Mouse (Mus musculus): ENCODE results near the gene Fxyd4. TPM values are rescaled to one million over a fixed set of nuclear protein-coding genes. Genes with fewer than 3 reads are reported as not detected.
A peak's percentile ranks its signal among the peaks of the same experiment; 100 is the strongest.

Gene Fxyd4
- polyA plus RNA-seq, 1 experiment from 2014 or later, result 3.0 TPM

- Histone ChIP-seq H3K9ac (no peak within 1 kb of the TSS), H3K27ac (no peak within 1 kb of the TSS), H3K4me3 (no peak within 1 kb of the TSS), H3K27me3 (no peaks in the 10 kb centered on the region), H3K4me2 (no peak within 1 kb of the TSS), H3K36me3 (ENCODE audit: poor library complexity, severe bottlenecking) (no peaks in the 10 kb centered on the region), H3K4me1 (peaks cover 3% of the 10 kb centered on the region), H3K9me3 (replicated peaks) (no peaks in the 10 kb centered on the region)
- 85% methylated on average over 17 of the region's 17 CpGs for WGBS
- no peak for ATAC-seq
Observed at GRCm38 (mm10) chr6:117900126-117901080, 37.1 kb downstream of the Fxyd4 start, which contains the start of gene Hnrnpf. Gene Hnrnpf (plus strand): TSS chr6:117900324.

- no peaks in the 10 kb centered on the region for H3K4me1 ChIP-seq
- no peak overlapping the region for H3K9ac ChIP-seq
- no peaks in the 10 kb centered on the region for H3K36me3 ChIP-seq (ENCODE audit: poor library complexity, severe bottlenecking)
- H3K27ac ChIP-seq, result no peak overlapping the region
- ATAC-seq, result no peak
- no peak overlapping the region for H3K4me3 ChIP-seq
- WGBS, result 81% methylated on average over 5 of the region's 5 CpGs
- H3K27me3 ChIP-seq, result no peaks in the 10 kb centered on the region
- no peak overlapping the region for H3K4me2 ChIP-seq
- no peaks in the 10 kb centered on the region for H3K9me3 ChIP-seq (replicated peaks)
Observed at GRCm38 (mm10) chr6:117897800-117898199, 39.7 kb downstream of the Fxyd4 start.

GRCm38 (mm10) chr6:117893435-117893834 lies 44.1 kb downstream of the Fxyd4 start:
- no peak overlapping the region for H3K9ac ChIP-seq
- H3K4me2 ChIP-seq, result no peak overlapping the region
- WGBS, result 90% methylated on average over 2 of the region's 2 CpGs
- no peaks in the 10 kb centered on the region for H3K27me3 ChIP-seq
- no peak overlapping the region for H3K27ac ChIP-seq
- peaks cover 7% of the 10 kb centered on the region; the same call in 1 of the 2 replicates for H3K4me1 ChIP-seq
- ATAC-seq, result no peak
- no peaks in the 10 kb centered on the region for H3K36me3 ChIP-seq (ENCODE audit: poor library complexity, severe bottlenecking)
- H3K9me3 ChIP-seq (replicated peaks), result no peaks in the 10 kb centered on the region
- no peak overlapping the region for H3K4me3 ChIP-seq

GRCm38 (mm10) chr6:117892386-117892785 lies 45.1 kb downstream of the Fxyd4 start:
- Histone ChIP-seq H3K4me3 (no peak overlapping the region), H3K4me1 (peaks cover 7% of the 10 kb centered on the region; the same call in 1 of the 2 replicates), H3K36me3 (ENCODE audit: poor library complexity, severe bottlenecking) (no peaks in the 10 kb centered on the region), H3K27me3 (no peaks in the 10 kb centered on the region), H3K9me3 (replicated peaks) (no peaks in the 10 kb centered on the region), H3K27ac (no peak overlapping the region), H3K4me2 (no peak overlapping the region), H3K9ac (no peak overlapping the region)
- WGBS, result 77% methylated on average over 3 of the region's 3 CpGs
- ATAC-seq, result no peak

- H3K9ac ChIP-seq, result no peak overlapping the region
- 68% methylated on average over 14 of the region's 14 CpGs for WGBS
- ATAC-seq, result no peak
- H3K4me1 ChIP-seq, result peaks cover 7% of the 10 kb centered on the region; the same call in 1 of the 2 replicates
- H3K27ac ChIP-seq, result no peak overlapping the region
- H3K27me3 ChIP-seq, result no peaks in the 10 kb centered on the region
- H3K4me2 ChIP-seq, result no peak overlapping the region
- H3K9me3 ChIP-seq (replicated peaks), result no peaks in the 10 kb centered on the region
- no peak overlapping the region for H3K4me3 ChIP-seq
- no peaks in the 10 kb centered on the region for H3K36me3 ChIP-seq (ENCODE audit: poor library complexity, severe bottlenecking)
Observed at GRCm38 (mm10) chr6:117891369-117892160, 45.9 kb downstream of the Fxyd4 start.

GRCm38 (mm10) chr6:117890257-117890656 lies 47.2 kb downstream of the Fxyd4 start:
- Histone ChIP-seq H3K4me1 (peaks cover 7% of the 10 kb centered on the region; the same call in 1 of the 2 replicates), H3K9ac (no peak overlapping the region), H3K4me2 (no peak overlapping the region), H3K27me3 (no peaks in the 10 kb centered on the region), H3K36me3 (ENCODE audit: poor library complexity, severe bottlenecking) (no peaks in the 10 kb centered on the region), H3K4me3 (no peak overlapping the region), H3K27ac (no peak overlapping the region), H3K9me3 (replicated peaks) (no peaks in the 10 kb centered on the region)
- 91% methylated on average over 6 of the region's 6 CpGs for WGBS
- no peak for ATAC-seq

GRCm38 (mm10) chr6:117888642-117889096 lies 48.8 kb downstream of the Fxyd4 start:
- Histone ChIP-seq H3K4me1 (peaks cover 7% of the 10 kb centered on the region; the same call in 1 of the 2 replicates), H3K4me2 (no peak overlapping the region), H3K27me3 (no peaks in the 10 kb centered on the region), H3K9me3 (replicated peaks) (no peaks in the 10 kb centered on the region), H3K27ac (no peak overlapping the region), H3K4me3 (no peak overlapping the region), H3K9ac (0 out of 2 replicates have a peak overlapping the region, but pooled peaks have one; percentile 9), H3K36me3 (ENCODE audit: poor library complexity, severe bottlenecking) (no peaks in the 10 kb centered on the region)
- WGBS, result 59% methylated on average over 2 of the region's 2 CpGs
- ATAC-seq, result no peak

- no peak overlapping the region for H3K4me3 ChIP-seq
- ATAC-seq, result no peak
- WGBS, result 76% methylated on average over 1 of the region's 1 CpGs
- no peaks in the 10 kb centered on the region for H3K27me3 ChIP-seq
- no peak overlapping the region for H3K4me2 ChIP-seq
- peaks cover 7% of the 10 kb centered on the region; the same call in 1 of the 2 replicates for H3K4me1 ChIP-seq
- H3K27ac ChIP-seq, result no peak overlapping the region
- no peaks in the 10 kb centered on the region for H3K9me3 ChIP-seq (replicated peaks)
- H3K36me3 ChIP-seq (ENCODE audit: poor library complexity, severe bottlenecking), result no peaks in the 10 kb centered on the region
- H3K9ac ChIP-seq, result no peak overlapping the region
Observed at GRCm38 (mm10) chr6:117888032-117888431, 49.5 kb downstream of the Fxyd4 start.

GRCm38 (mm10) chr6:117885943-117886342 lies 51.5 kb downstream of the Fxyd4 start:
- H3K4me1 ChIP-seq, result peaks cover 10% of the 10 kb centered on the region; the same call in 1 of the 2 replicates
- H3K27me3 ChIP-seq, result no peaks in the 10 kb centered on the region
- WGBS, result 85% methylated on average over 2 of the region's 2 CpGs
- H3K4me3 ChIP-seq, result no peak overlapping the region
- no peaks in the 10 kb centered on the region for H3K9me3 ChIP-seq (replicated peaks)
- no peak overlapping the region for H3K9ac ChIP-seq
- no peak overlapping the region for H3K4me2 ChIP-seq
- no peak for ATAC-seq
- H3K27ac ChIP-seq, result no peak overlapping the region
- no peaks in the 10 kb centered on the region for H3K36me3 ChIP-seq (ENCODE audit: poor library complexity, severe bottlenecking)

Small RNA genes lying within 50 kb of the gene (microRNA-seq; reads per million reads assigned to microRNA genes)
- gene Gm25535, result not detected

Other genes starting within 250 kb of the Fxyd4 start
- gene Zfp637, start 96.5 kb downstream of the Fxyd4 start, polyA plus RNA-seq (2015; fragmentation: Nextera tagmentation; extraction: Ambion mirVana), result 185 and 192 TPM in 2 replicates
- gene Zfp239, start 75.6 kb downstream of the Fxyd4 start, polyA plus RNA-seq (2015; fragmentation: Nextera tagmentation; extraction: Ambion mirVana), result 15.1 and 17.1 TPM in 2 replicates
- 514 and 545 TPM in 2 replicates for gene Hnrnpf, start 37.4 kb downstream of the Fxyd4 start, polyA plus RNA-seq (2015; fragmentation: Nextera tagmentation; extraction: Ambion mirVana)
- gene Rasgef1a, start 73.7 kb upstream of the Fxyd4 start, polyA plus RNA-seq (2015; fragmentation: Nextera tagmentation; extraction: Ambion mirVana), result 0.57 and 1.5 TPM in 2 replicates
- gene Csgalnact2, start 201.4 kb upstream of the Fxyd4 start, polyA plus RNA-seq (2015; fragmentation: Nextera tagmentation; extraction: Ambion mirVana), result 7.5 and 8.3 TPM in 2 replicates

Data from forebrain, embryonic 13.5 days (tissue).